Mouse (Mus musculus) embryo, embryonic 11.5 days (tissue): ENCODE data around the gene Cad.
"Not testable (repeated sequence)": the region's sequence is repeated elsewhere in the genome, so short reads cannot be mapped to it uniquely, and the experiment has no call there.

Experiments used
- DNase-seq: peaks from one replicate; pipeline ENCODE4 v3.0.0-alpha.2; 2012; ENCODE audit warnings: low read depth, low spot score

Gene Cad

GRCm38 (mm10) chr5:31054261-31055215, at the start of gene Cad:
Cad (plus strand) TSS chr5:31054780.
- peak; percentile 88 for DNase-seq

GRCm38 (mm10) chr5:31012737-31013136, 41.8 kb upstream of the Cad start:
- no peak for DNase-seq

GRCm38 (mm10) chr5:31015913-31016312, 38.7 kb upstream of the Cad start:
- no peak for DNase-seq

GRCm38 (mm10) chr5:31021790-31022189, 32.8 kb upstream of the Cad start:
- not testable (repeated sequence) for DNase-seq

GRCm38 (mm10) chr5:31022690-31023089, 31.9 kb upstream of the Cad start:
- no peak for DNase-seq

- no peak for DNase-seq
Observed at GRCm38 (mm10) chr5:31023254-31023653, 31.3 kb upstream of the Cad start.

GRCm38 (mm10) chr5:31024641-31025040, 29.9 kb upstream of the Cad start:
- DNase-seq: no peak

- DNase-seq: no peak
Observed at GRCm38 (mm10) chr5:31030926-31031325, 23.7 kb upstream of the Cad start.

GRCm38 (mm10) chr5:31031508-31031907, 23.1 kb upstream of the Cad start:
- DNase-seq: no peak

GRCm38 (mm10) chr5:31034669-31035068, 19.9 kb upstream of the Cad start:
- DNase-seq: no peak

- not testable (repeated sequence) for DNase-seq
Observed at GRCm38 (mm10) chr5:31036556-31036955, 18.0 kb upstream of the Cad start.

- DNase-seq: no peak
Observed at GRCm38 (mm10) chr5:31038171-31038845, 16.3 kb upstream of the Cad start.

- DNase-seq: no peak
Observed at GRCm38 (mm10) chr5:31046416-31046815, 8.2 kb upstream of the Cad start.

GRCm38 (mm10) chr5:31047074-31047473, 7.5 kb upstream of the Cad start:
- no peak for DNase-seq

- peak; percentile 99 for DNase-seq
Observed at GRCm38 (mm10) chr5:31047848-31048762, 6.5 kb upstream of the Cad start, which contains the start of gene Atraid. Atraid (plus strand) TSS chr5:31048312.

- DNase-seq: no peak
Observed at GRCm38 (mm10) chr5:31048763-31049641, 5.6 kb upstream of the Cad start, which contains the start of gene Slc5a6. Slc5a6 (minus strand) TSS chr5:31048924.

GRCm38 (mm10) chr5:31050427-31050826, 4.2 kb upstream of the Cad start:
- DNase-seq: no peak

GRCm38 (mm10) chr5:31053728-31054127, 852 bp upstream of the Cad start:
- not testable (repeated sequence) for DNase-seq

- DNase-seq: no peak
Observed at GRCm38 (mm10) chr5:31055216-31056140, 898 bp downstream of the Cad start.
